Mouse (Mus musculus) right cerebral cortex, postnatal 25 days (tissue): Measurements from ENCODE around the gene Smim6.

Experiments
- DNase-seq: peaks from one replicate; pipeline ENCODE4 v3.0.0; 2022

Smim6 gene

DNA sequence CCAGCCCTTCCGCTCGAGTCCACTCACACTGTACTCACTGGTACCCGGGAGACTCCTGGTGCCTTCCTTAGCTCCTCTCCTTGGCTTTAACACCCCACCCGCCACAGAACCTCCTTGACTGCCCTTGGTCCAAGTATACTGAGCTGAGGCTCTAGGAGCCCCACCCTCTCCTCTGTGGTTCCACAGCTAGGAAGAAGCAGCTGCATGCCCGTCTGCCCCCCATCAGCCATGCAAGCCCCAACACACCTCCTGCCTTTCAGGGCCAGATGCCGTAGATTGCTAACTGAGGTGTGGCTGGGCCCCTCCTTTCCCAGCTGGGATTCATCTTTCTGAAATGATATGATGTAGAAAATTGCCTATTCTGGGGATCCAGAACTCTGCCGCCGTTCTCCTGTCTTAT lies 33.4 kb downstream of the Smim6 start:
- DNase-seq: no peak

DNA sequence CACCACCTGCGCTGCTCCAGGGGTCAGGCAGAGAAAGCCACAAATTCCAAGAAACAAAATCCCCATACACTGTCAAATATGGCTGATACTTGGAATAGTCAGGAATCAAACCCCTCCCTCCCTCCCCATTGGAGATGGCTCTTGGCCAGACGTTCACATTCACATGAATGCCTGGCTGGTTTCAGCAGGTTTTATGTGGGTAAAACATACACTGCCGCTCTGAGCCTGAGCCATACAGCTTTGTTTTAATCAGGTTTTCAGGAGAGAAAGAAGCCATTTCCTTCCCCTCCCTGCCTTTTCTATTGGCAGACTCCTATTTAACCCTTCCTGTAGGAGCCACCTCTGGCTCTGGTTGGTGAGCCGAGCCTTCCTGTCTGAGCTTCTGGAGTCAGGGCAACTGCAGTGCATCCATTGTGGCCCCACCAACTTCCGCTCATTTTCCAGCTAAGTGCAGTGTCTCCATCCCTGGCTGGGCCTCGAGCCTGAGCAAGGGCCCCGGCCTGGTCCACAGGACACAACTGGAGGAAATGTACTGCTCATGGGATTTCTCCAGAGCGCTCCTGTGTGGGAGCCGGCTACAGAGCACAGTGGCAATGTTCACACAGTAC lies 34.5 kb downstream of the Smim6 start:
- no peak for DNase-seq

DNA sequence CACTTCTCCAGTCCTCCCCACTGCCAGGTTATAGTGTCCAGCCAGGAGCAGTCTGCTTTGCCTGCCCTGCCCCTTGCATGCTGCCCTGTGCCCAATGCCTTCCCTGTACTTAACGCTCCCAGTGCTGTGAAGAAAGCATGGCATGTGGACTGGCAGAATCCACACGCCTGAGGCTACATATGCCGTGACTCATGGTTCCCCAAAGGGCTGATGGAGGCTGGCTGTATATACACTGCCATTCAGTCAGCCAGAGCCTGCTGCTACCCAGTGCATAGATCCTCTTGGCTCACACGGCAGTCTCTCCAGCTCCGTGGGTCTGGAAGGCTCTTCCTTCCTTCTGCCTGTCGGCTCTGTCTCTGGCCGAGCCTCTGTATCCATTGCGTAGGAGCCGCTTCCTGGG lies 36.5 kb downstream of the Smim6 start:
- DNase-seq: no peak

DNA sequence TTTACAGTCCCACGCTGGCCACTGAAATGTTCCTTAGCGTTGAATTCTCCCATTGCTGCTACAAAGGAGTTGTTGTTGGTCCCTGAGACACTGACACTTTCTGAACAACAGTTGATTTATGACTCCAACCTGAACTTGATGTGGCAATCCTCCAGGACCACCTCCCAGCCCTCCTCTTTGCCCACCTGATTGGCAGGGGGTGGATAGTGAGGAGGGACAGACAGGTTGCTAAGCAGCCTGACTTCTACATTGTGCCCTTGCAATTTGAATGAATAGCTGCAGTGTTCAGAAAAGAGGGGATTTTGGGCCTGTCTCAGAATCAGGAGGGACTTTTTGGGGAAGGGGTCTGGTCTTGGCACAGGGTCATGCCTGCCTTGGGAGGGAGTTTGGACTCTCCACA lies 38.9 kb downstream of the Smim6 start:
- no peak for DNase-seq

DNA sequence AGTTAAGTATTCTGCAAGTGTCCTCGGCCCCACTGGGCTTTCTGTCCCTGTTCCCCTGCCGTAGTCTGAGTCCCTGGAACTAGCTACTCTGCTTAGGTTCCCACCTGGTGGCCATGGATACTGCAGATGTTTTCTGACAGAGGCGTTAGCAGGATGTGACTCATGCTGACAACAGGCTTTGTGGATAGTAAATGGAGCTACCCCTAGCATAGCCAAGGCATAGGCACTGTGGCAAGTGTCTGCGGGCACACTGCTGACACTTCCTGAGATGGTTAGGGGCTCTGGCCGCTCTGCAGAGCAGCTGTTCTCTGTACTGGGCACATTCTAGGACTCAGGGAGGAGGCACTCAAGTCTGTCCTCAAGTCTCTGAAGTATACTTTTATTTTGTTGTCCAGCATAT lies 42.9 kb downstream of the Smim6 start:
- no peak for DNase-seq

DNA sequence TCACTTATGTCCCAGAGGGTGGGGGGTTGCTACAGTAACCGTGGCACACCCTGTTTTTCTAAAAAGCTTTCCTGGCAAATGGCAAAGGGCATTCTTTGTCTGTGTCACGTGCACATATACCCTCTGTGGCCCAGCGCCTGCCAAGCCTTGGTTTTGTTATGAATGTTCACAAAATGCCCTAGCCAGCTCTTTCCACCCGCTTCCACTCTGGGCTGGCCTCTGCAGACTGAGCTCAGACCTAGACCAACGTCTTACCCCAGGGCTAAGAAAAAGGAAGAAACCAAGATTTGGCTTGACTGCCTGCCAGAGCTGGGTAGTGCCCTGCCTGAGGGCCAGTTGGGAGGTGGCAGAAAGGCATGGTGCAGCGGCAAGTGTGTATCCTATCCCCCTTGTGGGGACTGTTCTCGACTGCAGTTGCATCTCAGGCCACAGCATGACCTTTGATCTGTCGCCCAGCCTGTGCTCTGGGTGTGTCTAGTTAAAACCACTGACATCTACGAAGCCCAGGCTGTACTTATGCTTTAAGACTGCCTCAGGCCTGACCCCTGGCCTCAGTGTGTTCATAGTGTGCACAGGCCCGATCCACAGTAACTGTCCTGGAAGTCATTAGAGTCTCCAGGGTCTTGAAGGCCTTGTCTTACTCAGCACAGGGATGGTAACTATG lies 43.5 kb downstream of the Smim6 start:
- DNase-seq: no peak

DNA sequence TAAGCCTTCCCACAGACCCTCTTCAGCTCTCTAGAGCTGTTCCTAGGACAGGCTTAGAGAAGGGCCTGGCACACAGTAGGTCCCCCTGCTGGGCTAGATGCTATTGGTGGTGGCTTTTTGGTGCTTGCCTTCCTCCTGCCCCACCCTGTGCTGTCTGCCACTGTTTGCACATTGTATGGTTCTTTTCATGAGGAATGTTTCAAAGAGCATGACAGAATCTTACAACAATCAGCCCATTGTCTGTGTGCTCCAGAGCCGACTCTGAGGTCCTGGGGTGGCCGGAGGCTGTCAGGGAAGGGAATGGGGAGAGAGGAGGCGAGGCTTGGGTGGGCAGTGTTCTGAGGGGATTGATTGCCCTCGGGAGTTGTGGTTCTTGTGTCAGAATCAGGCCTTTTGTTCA lies 44.6 kb downstream of the Smim6 start:
- DNase-seq: no peak

DNA sequence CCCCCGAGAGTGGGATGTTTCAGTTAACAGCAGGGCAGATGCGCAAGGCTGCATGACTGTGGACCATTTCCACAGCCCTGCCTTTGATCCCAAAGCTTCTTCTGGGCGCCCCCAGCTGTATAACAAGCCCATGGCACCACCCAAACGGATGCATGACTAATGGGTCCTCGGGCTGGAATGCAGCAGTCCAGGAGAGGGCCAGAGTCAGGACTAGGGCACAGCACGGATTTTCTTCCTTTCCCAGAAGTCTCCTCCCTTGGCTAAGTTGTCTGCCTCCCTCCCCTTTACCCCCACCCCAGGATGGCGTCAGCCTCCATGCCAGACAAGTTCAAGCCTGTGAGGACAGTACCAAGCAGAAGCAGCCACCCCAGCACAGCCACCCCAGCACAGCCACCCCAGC lies 46.2 kb downstream of the Smim6 start:
- no peak for DNase-seq

DNA sequence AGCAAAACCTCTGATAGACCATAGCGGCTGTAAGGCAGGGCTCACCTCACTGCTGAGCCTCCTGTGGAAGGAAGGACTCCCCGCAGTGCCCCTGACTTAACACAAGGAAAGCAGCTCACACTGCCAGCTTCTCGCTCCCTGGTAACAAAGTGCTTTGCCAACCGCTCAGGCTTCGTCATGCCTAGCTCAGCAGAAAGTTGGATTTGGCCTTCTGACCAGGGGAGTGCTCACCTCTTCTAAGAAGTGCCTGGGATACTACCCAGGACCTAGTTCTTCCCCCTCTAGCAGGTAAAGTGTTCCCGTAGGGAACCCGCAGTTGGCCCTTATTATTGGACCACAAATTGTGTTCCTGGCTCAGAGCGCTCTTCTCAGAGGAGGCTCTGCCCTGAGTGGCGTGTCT lies 47.2 kb downstream of the Smim6 start:
- no peak for DNase-seq

DNA sequence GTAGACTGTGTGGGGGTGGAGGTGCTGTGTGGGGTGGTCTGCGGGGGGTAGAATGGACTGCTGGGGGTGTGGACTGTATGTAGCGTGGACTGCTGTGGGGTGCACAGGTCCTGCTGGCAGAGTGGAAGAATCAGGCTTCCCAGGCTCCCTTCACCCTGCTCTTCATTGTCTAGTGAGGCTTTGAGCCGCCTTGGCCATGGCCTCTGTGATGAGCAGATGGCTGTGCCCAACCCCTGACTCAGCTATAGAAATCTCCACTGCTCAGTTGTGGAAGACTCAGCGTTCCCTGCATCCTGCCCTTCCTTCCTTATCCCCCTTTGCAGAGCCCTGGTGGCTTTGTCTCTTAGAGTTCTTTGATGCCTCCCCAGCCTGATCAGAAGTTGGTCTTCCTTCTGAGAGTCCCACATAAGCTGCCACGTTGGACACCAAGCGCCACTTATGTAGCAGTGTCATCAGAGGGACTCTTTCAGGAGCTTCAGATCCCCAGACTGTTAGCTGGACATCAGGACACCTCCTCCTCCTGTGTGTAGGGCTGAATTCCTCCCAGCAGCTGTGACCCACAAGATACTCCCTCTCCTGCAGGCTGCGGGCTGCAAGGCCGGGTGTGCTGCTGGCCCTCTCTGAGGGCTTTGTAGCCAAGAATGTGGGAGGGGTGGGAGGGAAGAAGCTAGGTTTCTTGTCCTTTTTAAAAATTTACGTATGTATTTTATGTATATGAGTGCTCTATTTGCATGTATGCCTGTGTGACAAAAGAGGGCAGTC lies 51.0 kb downstream of the Smim6 start:
- DNase-seq: no peak
